Mouse (Mus musculus) G1E (cell line): ENCODE measurements around the gene Kdelr1.

Source experiments
- CTCF ChIP-seq: IDR thresholded peaks from 2 replicates; pipeline ENCODE4 v1.5.1; 2012; ENCODE audit warnings: low read depth, low read length, inconsistent platforms, mixed read lengths
- GATA1 ChIP-seq: IDR thresholded peaks from 2 replicates; pipeline ENCODE4 v1.6.1; 2012; ENCODE audit warnings: borderline replicate concordance, low read length, inconsistent platforms, mixed read lengths
- GATA2 ChIP-seq: IDR thresholded peaks from 2 replicates; pipeline ENCODE4 v1.6.1; 2012; ENCODE audit warnings: low read depth, low read length, inconsistent platforms, borderline replicate concordance
- POLR2AphosphoS5 ChIP-seq: IDR thresholded peaks from 2 replicates; pipeline ENCODE4 v1.6.1; 2012; ENCODE audit warnings: low read depth, low read length, inconsistent platforms; ENCODE audit not compliant: insufficient replicate concordance
- TAL1 ChIP-seq: conservative IDR thresholded peaks from 2 replicates; pipeline ENCODE4 v1.6.1; 2012; ENCODE audit warnings: low read depth, low read length, inconsistent platforms, mixed read lengths

DNA sequence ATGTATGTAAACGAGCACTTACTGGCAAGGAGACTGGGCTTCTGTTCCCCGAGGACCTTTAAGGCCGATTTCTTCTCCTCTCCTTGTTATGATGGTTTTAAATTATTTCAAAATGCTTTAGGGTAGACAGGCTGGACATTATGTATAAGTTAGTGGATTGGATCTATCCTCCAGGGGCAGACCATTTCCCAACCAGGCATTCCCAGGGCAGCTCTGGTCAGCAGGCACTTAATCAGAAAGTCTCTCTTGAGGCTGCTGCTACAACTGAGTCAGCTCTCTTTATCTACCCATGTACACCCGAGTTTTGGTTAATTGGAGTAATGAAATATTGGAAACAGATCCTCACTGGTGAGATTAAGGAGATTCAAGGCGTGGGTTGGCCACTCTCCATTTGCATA lies 41.4 kb upstream of the Kdelr1 start:
- TF ChIP-seq TAL1, result no peak
- no peak for TF ChIP-seq CTCF
- no peak for TF ChIP-seq POLR2AphosphoS5
- TF ChIP-seq GATA1, result no peak
- TF ChIP-seq GATA2, result no peak
